ENCODE assay signal across 16 mouse cellular contexts in the genomic region with DNA sequence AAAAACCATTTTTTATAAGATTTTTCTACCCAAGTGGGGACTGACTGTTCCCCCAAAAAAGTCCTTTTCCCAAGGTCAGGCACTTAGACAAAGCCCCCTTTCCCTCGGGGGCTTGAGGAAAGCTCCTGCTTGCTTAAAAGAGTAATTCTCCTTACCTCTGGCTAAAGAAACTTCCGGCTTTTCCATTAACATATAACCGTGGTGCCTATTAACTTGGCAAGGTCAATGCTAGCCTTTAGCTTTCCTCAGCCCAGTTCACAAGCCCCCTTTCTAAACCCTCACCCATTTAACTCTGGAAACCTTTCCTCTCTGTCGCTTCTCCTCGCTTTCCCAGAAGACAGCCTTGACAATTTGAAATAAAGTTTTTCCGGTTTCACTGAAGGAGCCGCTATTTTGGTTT. TPM values are rescaled to one million over a fixed set of nuclear protein-coding genes. Genes with fewer than 3 reads are reported as not detected.
DNase-seq lines count a peak whose midpoint lies in the region; ATAC-seq and TF ChIP-seq lines count a peak whose summit lies in the region.
"Had no signal": no experiment of that assay in that cellular context is flagged by ENCODE, and none has a peak within 500 bp of the region (broad histone marks: within the 10 kb centered on the region; RNA-seq: fewer than 3 reads in every experiment).

No protein-coding gene starts in this region.

- H3K9ac ChIP-seq in ES-Bruce4 (ENCODE audit: low read depth, poor library complexity, severe bottlenecking), result peak overlapping the region; percentile 28; the same call in 1 of the 2 replicates
- H3K9ac ChIP-seq in hindbrain, embryonic 14.5 days, result no peak overlapping the region
- H3K9ac ChIP-seq: liver, embryonic 12.5 days had no signal

- H3K36me3 ChIP-seq in ES-Bruce4 (ENCODE audit: control insufficient read depth, insufficient read depth, low read length, poor library complexity, severe bottlenecking), result no peaks in the 10 kb centered on the region
- H3K36me3 ChIP-seq in hindbrain, embryonic 14.5 days (replicated peaks; ENCODE audit: control insufficient read depth, insufficient read depth), result no peaks in the 10 kb centered on the region
- H3K36me3 ChIP-seq: liver, embryonic 12.5 days had no signal

- DNase-seq in kidney, adult 9 months, result peak; percentile 4
- DNase-seq in kidney, adult 18-20 months, result no peak
- peak; percentile 59 for DNase-seq in ZHBTc4 (ENCODE audit: low read depth, low spot score)
- DNase-seq in hindbrain, embryonic 14.5 days (ENCODE audit: low spot score), result no peak
- no peak for DNase-seq in cerebellum, postnatal 14 days
- DNase-seq in gastrocnemius, postnatal 4 days (ENCODE audit: low spot score in 2 of 2), result no peak
- DNase-seq: adrenal gland, postnatal 14 days; cerebellum, adult 8-10 months; gastrocnemius, postnatal 36 days; thymus, postnatal 4 days had no signal

- peak overlapping the region; percentile 99 for H3K27ac ChIP-seq in ES-Bruce4 (ENCODE audit: insufficient read depth, low read length)
- H3K27ac ChIP-seq in hindbrain, embryonic 14.5 days, result peak overlapping the region; percentile 87; the same call in 1 of the 2 replicates
- H3K27ac ChIP-seq: liver, embryonic 12.5 days had no signal

- no peaks in the 10 kb centered on the region for H3K27me3 ChIP-seq in ES-Bruce4 (ENCODE audit: control insufficient read depth, insufficient read depth, low read length, poor library complexity, severe bottlenecking)
- H3K27me3 ChIP-seq in hindbrain, embryonic 14.5 days (ENCODE audit: control insufficient read depth, insufficient read depth, low read length), result no peaks in the 10 kb centered on the region
- H3K27me3 ChIP-seq: liver, embryonic 12.5 days; megakaryocyte, embryonic 14.5 days had no signal

- no peak overlapping the region for H3K4me3 ChIP-seq in ES-Bruce4 (ENCODE audit: low read depth, low read length)
- no peak overlapping the region for H3K4me3 ChIP-seq in hindbrain, embryonic 14.5 days (replicated peaks; ENCODE audit: low read length)
- H3K4me3 ChIP-seq: erythroblast, embryonic 14.5 days; liver, embryonic 12.5 days; megakaryocyte, embryonic 14.5 days had no signal

- no peak for TF ChIP-seq CTCF in ES-Bruce4 (IDR thresholded peaks at IDR 0.05; ENCODE audit: low read depth, low read length)

- no peak for TF ChIP-seq POLR2A in ES-Bruce4 (IDR thresholded peaks at IDR 0.05; ENCODE audit: insufficient read depth, low read length)

- WGBS in hindbrain, embryonic 14.5 days, result 40% methylated on average over 7 of the region's 7 CpGs

- peak; percentile 12; the same call in 1 of the 2 replicates for ATAC-seq in hindbrain, embryonic 14.5 days (ENCODE audit: low FRiP score)
- ATAC-seq: liver, embryonic 12.5 days had no signal

- peaks cover 5% of the 10 kb centered on the region for H3K4me1 ChIP-seq in ES-Bruce4 (ENCODE audit: control insufficient read depth, insufficient read depth, low read length)
- H3K4me1 ChIP-seq in hindbrain, embryonic 14.5 days (replicated peaks; ENCODE audit: control insufficient read depth, insufficient read depth, low read length), result peaks cover 11% of the 10 kb centered on the region; the same call in 1 of the 2 replicates
- H3K4me1 ChIP-seq: liver, embryonic 12.5 days had no signal

- peaks cover 3% of the 10 kb centered on the region for H3K9me3 ChIP-seq in ES-Bruce4 (replicated peaks; ENCODE audit: control insufficient read depth, insufficient read depth, low read length, poor library complexity, severe bottlenecking)
- H3K9me3 ChIP-seq in hindbrain, embryonic 14.5 days (ENCODE audit: control insufficient read depth, low read length), result no peaks in the 10 kb centered on the region
- H3K9me3 ChIP-seq: liver, embryonic 12.5 days had no signal

- peak overlapping the region; percentile 39 for H3K4me2 ChIP-seq in hindbrain, embryonic 14.5 days (replicated peaks)
- H3K4me2 ChIP-seq: liver, embryonic 12.5 days had no signal

- TF ChIP-seq EP300 in ES-Bruce4 (IDR thresholded peaks at IDR 0.05; ENCODE audit: insufficient read depth, low read depth, low read length), result peak; percentile 37; the same call in 1 of the 2 replicates

RNA-seq across cellular contexts. Expression of a gene that starts 29.7 kb away (rescaled TPM):
- polyA plus RNA-seq in ES-Bruce4 (2011; ENCODE audit: insufficient read depth, insufficient read length, low read depth, missing spikeins), result 0.37 TPM in 1 of 2 replicates, not detected in the other
- 0.08 and 0.11 TPM in 2 replicates for polyA plus RNA-seq in hindbrain, embryonic 14.5 days (2014; fragmentation: Nextera tagmentation; extraction: Ambion mirVana)
- not detected for total RNA-seq in gastrocnemius, postnatal 4 days (2021)
- total RNA-seq: adrenal gland, postnatal 14 days; gastrocnemius, postnatal 36 days; layer of hippocampus, adult 8-10 months; MEL had no signal
- polyA plus RNA-seq: erythroblast, embryonic 14.5 days had no signal

Comparison
In these comparisons a context has a peak if more than half of its experiments do, and no peak if none do; other contexts are left out.
1. DNase-seq: peak in kidney, adult 9 months (single experiment) and ZHBTc4 (single experiment); none in kidney, adult 18-20 months (single experiment), hindbrain, embryonic 14.5 days (single experiment), cerebellum, postnatal 14 days (0 of 2) and gastrocnemius, postnatal 4 days (0 of 2).